Comparison of ENCODE assay signal across 12 mouse cellular contexts in the genomic region with DNA sequence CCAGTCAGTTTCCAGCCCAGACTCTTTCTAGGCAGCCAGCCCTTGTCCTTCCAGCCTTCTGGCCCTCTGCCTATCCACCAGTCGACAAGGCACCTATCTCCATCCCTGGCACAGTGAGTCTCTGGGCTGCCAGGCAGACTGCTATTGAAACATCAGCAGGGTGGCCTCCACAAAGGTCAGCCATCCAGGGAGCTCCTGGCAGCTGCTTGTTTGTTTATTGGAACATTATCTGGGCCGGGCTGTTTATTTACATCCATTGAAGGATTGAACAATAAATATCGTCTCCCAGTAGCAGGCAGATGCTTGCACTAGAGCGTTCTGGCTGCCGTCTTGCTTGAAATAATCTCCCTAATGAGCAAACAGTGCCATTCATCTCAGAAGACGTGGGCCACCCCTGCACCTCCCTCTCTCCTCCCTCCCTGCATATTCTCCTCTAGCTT.
DNase-seq lines count a peak whose midpoint lies in the region; TF ChIP-seq lines count a peak whose summit lies in the region.
"Had no signal": no experiment of that assay in that cellular context is flagged by ENCODE, and none has a peak within 500 bp of the region (broad histone marks: within the 10 kb centered on the region; RNA-seq: fewer than 3 reads in every experiment).

No protein-coding gene starts in this region.

- peak; percentile 5 for DNase-seq in adrenal gland, postnatal 14 days
- DNase-seq in adrenal gland, postnatal 25 days, result no peak
- DNase-seq in layer of hippocampus, adult 2 months (ENCODE audit: low spot score in 2 of 2), result no peak
- DNase-seq in layer of hippocampus, adult 11-12 months (ENCODE audit: low spot score), result no peak
- DNase-seq in testis, postnatal 14 days (ENCODE audit: low spot score), result peak; percentile 9
- DNase-seq in testis, postnatal 10 days (ENCODE audit: low spot score), result no peak
- DNase-seq in gastrocnemius, postnatal 25 days, result no peak
- DNase-seq in embryo, embryonic 9.5 days (ENCODE audit: extremely low spot score), result no peak
- DNase-seq: kidney, postnatal 10 days; liver; right cerebral cortex, postnatal 4 days had no signal

- no peak for TF ChIP-seq CTCF in layer of hippocampus, adult 2 months (conservative IDR thresholded peaks at IDR 0.05)

- H3K27ac ChIP-seq in layer of hippocampus, adult 2 months, result peak overlapping the region; percentile 39; the same call in 1 of the 2 replicates

- no peak overlapping the region for H3K4me3 ChIP-seq in layer of hippocampus, adult 2 months
- H3K4me3 ChIP-seq: myocyte had no signal

Comparison
In these comparisons a context has a peak if more than half of its experiments do, and no peak if none do; other contexts are left out.
1. DNase-seq: peak in adrenal gland, postnatal 14 days (single experiment) and testis, postnatal 14 days (single experiment); none in adrenal gland, postnatal 25 days (single experiment), layer of hippocampus, adult 2 months (0 of 2), layer of hippocampus, adult 11-12 months (single experiment), testis, postnatal 10 days (single experiment), gastrocnemius, postnatal 25 days (single experiment) and embryo, embryonic 9.5 days (single experiment).